Mouse (Mus musculus): ENCODE results near the gene Tmem63c. TPM values are rescaled to one million over a fixed set of nuclear protein-coding genes. Genes with fewer than 3 reads are reported as not detected.
A peak's percentile ranks its signal among the peaks of the same experiment; 100 is the strongest.

Gene Tmem63c
- polyA plus RNA-seq, 1 experiment from 2014 or later: 0.05 TPM

- DNase-seq (ENCODE audit: low spot score): no peak
Observed at GRCm38 (mm10) chr12:87047536-87047935, 26.4 kb downstream of the Tmem63c start.

GRCm38 (mm10) chr12:87052661-87053321 lies 31.7 kb downstream of the Tmem63c start:
- peak; percentile 48 for DNase-seq (ENCODE audit: low spot score)

- DNase-seq (ENCODE audit: low spot score): no peak
Observed at GRCm38 (mm10) chr12:87054873-87055272, 33.7 kb downstream of the Tmem63c start.

- no peak for DNase-seq (ENCODE audit: low spot score)
Observed at GRCm38 (mm10) chr12:87057066-87057465, 35.9 kb downstream of the Tmem63c start.

GRCm38 (mm10) chr12:87065446-87065845 lies 44.3 kb downstream of the Tmem63c start:
- DNase-seq (ENCODE audit: low spot score): no peak

DNA sequence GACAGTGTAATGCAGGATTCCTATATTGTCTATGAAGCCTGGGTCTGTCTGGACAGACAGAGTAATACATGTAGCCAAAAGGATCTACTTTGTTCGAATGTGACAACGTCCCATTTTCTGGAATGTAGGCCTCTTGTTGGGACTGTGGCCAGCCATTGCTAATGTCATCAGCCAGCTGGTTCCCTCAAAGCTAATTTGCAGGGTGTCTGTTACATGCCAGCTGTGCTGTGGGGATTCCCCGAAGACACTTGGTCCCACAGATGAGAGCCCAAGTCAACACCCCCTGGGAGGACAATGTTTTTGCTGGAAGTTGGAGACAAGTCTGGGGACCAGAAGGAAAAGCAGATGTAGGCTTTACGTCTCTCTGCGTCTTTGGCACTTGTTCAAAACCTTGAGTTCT lies 45.3 kb downstream of the Tmem63c start:
- DNase-seq (ENCODE audit: low spot score): no peak

DNA sequence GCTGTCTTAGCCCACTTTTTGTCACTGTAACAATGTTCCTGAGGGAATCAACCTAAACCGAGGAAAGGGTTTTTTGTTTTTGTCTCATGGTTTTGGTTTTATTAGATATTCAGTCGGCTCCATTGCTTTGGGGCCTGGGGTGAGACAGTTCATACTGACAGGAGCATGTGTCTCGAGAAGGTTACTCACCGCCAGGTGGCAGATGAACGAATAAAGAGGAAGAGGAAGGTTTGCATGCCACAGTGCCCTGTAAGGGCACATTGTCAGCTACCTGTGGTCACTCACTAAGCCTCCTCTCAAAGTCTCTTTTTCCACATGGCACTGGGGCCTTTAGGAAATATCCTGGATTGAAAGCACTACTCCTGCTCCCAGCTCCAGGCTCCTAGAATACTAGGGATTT lies 49.4 kb downstream of the Tmem63c start:
- DNase-seq (ENCODE audit: low spot score): no peak

GRCm38 (mm10) chr12:87076610-87077009 lies 55.5 kb downstream of the Tmem63c start:
- no peak for DNase-seq (ENCODE audit: low spot score)

DNA sequence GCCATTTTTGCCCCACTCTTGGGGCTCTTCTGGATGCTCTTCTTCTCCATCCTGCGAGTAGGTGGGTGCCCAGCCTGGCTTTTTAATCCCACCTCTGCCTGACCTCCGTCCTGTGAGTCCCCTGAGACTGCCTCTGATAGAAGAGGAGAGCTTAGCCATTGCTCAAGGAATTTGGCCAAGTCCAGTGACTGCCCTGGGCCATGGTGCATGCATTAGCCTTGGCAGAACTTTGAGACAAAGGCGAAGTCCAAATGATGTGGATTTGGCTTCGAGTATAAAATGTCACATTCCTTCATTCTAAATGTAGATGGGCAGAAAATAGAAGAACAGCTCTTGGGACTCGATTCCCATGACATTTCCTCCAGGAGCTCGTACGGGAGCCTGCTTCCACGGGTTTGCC lies 61.7 kb downstream of the Tmem63c start:
- no peak for DNase-seq (ENCODE audit: low spot score)

DNA sequence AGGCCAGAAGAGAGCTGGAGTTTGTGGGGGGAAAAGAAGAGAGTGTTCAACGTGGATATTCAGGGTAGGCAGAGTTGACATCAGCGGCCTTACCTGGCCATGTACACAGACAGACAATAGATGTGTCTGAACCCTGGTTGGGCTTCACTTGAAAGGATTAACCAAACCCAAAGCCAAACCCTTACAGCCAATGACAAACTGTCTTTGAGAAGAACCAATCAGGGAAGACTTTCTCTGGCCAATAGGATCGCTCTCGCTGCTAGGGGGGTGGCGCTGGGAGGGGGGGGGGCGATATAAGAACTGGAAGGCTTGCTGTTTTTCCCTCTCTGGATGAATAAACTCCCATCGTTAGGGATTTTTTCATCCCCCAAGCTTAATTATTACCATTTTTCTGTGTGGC lies 66.1 kb downstream of the Tmem63c start:
- no peak for DNase-seq (ENCODE audit: low spot score)

DNA sequence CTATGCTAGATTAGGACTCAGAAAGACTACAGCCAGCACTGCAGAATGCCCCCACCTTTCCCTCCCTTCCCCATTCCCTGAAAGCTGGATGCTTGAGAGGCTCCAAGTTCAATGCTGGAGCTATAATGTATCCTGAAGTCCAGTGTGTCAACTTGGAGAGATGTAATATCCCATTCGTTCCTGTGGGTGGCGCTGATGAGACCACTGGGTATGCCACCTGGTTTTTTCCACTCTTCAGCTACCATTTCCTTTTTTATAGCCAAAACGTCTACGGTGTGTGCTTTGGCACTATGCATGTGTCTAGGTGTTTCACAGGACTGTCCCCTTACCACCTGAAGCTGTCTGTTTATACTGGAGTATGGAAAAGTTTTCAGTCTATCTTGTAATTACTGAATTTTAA lies 67.2 kb downstream of the Tmem63c start:
- DNase-seq (ENCODE audit: low spot score): peak; percentile 10

DNA sequence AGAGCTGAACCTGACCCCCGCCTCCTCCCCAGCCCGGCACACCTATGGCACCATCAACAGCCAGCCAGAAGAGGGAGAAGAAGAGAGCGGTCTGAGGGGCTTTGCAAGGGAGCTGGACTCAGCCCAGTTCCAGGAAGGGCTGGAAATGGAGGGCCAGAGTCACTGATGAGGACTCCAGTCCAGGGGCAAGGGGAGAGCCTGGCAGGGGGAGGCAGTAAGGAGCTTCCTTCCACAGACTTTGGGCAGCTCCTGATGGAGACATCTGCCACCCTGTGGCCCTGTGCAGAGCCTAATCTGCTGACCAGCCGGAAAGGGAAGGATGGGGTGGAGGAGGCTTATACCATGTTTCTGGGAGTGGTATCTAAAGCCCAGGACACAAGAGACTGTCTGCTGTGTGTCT lies 68.1 kb downstream of the Tmem63c start:
- no peak for DNase-seq (ENCODE audit: low spot score)

DNA sequence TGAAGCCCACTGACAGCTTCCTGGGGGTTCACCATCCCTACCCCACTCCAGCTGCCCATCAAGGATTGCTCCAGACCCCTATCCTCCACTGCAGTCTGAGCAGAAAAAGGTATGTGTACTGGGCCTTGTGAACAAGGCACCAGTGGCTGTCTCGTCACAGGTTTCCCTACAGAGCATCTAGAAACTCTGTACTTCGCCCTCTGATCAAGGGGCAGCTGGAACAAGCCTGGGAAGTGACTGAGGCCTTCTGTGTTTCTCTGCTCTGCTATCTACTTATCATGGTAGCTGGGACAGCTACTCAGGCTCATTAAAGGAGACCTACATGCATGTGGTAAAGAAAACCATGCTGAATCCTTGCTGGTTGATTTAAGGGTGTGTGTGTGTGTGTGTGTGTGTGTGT lies 68.6 kb downstream of the Tmem63c start:
- no peak for DNase-seq (ENCODE audit: low spot score)

DNA sequence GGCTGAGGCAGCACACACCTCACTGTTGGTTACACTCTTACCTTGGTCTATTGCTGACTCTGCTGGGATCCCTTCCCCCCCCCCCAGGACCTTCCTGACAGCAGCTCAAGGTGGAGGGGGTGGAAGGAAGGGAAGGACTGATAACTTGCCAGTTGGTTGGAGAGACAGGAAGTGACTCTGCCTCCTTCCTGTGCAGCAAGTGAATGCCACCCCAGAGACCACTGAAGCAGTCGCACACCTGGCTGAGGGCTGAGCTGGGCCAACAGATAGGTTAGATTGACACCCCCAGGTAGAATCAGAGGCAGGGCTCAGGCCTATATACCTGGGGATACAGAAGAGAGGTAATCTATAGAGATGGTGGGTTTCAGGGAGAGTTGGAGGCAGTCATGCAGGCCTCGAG lies 70.8 kb downstream of the Tmem63c start:
- DNase-seq (ENCODE audit: low spot score): peak; percentile 2

DNA sequence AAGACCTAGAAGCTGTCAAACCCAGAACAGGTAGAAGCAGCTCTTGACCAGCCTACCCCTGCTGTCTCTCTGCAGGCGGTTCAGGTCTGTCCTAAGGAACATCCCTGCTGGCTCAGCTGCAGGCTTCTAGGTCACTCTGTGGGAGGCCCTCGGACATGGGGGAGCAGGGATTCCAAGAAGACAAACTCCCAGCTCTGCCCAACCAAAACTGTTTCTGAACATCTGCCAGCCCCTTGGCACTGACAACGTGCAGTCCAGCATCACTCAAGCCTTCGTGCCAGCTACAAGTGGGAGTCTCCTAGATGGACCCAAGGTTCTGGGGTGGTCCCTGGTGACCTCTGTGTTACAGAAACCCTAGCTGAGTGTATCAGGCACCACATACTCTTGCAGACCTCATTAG lies 72.1 kb downstream of the Tmem63c start:
- no peak for DNase-seq (ENCODE audit: low spot score)

DNA sequence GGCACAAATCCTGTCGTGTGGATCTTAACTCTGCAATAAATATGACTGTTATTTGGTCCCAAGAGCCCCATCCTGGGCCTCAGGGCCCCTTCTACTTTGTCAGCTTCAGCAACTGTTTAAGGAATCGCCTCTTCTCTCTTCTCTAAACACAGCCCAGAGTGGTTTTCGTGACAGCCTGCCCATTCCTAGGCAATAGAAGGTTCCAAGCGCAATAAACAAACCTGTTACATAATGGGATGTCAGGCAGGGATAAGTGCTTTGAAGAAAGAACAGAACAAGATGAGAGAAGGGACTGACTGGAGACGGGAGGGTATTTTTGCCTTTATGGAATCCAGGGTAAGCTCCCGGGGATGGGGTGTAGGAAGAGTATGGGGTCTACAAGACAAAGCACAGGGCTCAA lies 72.5 kb downstream of the Tmem63c start:
- no peak for DNase-seq (ENCODE audit: low spot score)

- DNase-seq (ENCODE audit: low spot score): no peak
Observed at GRCm38 (mm10) chr12:87100331-87100730, 79.2 kb downstream of the Tmem63c start.

DNA sequence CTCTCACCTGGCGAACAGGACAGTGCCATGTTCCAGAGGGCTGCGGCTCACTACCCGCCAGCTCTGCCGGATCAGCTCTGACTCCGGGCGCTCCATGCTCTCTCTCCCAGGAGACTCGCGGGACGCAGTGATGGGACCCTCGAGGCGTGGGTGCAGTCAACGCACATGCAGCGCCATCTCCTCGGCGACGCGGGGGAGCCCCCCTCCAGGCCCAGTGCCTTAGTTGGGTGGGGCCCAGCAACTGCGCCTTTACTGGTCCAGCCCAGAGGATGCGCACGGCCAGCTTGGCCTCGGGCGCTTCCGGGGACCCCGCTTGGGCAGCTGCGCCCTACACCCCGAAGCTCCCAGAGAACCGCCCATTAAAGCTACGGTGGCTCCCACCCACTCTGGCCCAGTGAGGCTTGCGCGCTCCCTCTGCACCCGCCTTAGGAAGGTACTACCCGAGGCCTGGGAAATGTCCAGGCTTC lies 81.1 kb downstream of the Tmem63c start, which contains the start of gene Ngb:
TSS of gene Ngb (minus strand) at position 375 of the 467 bp plus-strand sequence.
- DNase-seq (ENCODE audit: low spot score): no peak

DNA sequence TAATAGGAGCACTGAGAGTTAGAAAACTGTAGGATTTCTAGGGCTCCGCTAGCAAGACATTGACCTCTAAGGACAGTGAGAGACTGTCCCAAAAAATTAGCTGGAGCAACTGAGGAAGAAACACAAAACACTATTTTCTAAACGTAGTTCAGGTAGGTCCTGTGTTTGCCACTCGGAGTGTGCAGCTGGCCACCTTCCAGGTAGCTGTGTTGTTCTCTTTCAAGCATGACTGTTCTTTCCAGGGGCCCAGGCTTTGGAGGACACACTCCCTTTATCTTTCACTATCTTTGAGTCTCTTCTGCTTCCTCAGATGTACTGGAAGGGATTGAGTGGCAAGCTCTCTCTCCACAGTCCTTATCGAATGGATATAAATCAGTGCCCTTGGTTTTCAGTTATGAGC lies 82.3 kb downstream of the Tmem63c start:
- no peak for DNase-seq (ENCODE audit: low spot score)

- DNase-seq (ENCODE audit: low spot score): no peak
Observed at GRCm38 (mm10) chr12:87104796-87105195, 83.7 kb downstream of the Tmem63c start.

DNA sequence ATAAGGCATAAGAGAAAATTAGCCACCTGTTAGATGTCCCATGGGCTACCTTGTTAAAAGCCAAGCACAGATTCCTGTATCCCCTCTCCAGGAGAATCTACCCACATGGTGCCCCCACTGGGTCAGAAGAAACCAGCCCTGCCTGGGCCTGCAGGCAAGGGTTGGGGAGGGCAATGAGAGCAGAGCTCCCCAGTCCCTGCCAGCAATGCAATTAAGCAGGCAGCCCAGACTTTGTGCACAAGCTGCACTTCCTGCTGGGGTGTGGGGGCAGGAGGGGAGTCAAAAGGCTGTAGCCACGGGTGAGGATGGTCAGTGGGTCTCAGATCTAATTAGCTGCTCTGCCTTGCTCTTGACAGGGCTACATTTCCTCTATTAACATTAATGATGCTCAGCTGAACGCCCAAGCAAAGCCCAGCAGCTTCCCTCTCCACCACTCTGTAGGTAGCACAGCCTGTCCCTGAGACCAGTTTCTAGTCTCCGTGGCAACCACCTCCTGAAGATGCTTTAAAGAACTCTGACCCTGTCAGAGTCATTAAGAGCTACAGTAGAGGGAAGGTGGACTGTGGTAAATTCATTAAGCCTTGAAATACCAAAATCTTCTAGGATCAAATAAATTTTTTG lies 86.3 kb downstream of the Tmem63c start:
- no peak for DNase-seq (ENCODE audit: low spot score)

DNA sequence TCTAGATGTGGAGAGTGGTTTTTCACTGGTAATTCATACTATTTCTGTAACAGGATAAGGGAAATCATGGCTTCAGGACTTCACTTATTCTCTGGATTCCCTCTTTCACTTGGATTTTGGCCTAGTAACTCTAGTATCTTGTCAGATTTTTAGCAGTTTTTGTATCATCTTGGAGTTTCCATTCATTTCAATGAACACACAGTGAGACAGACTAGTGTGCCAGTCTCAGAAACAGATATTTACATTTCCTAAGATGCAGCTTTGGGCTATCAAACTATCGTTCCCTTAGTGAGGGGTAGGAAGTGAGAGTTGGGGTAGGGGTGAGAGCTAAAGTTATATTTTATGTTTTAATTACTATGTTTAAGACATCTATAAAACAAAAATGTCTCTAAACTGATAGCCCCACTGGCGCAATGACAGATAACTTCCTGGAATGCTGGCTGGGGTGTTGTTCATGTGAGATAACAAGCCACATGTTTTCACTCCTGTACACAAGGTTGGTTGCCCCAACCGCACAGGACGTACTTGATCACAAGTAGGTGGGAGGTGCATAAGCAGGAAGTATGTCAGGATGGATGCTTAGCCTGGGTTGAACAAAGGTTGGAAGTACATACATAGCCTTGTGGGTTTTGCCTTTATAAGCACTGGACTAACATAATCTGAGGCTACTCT lies 100.9 kb downstream of the Tmem63c start:
- DNase-seq (ENCODE audit: low spot score): no peak

DNA sequence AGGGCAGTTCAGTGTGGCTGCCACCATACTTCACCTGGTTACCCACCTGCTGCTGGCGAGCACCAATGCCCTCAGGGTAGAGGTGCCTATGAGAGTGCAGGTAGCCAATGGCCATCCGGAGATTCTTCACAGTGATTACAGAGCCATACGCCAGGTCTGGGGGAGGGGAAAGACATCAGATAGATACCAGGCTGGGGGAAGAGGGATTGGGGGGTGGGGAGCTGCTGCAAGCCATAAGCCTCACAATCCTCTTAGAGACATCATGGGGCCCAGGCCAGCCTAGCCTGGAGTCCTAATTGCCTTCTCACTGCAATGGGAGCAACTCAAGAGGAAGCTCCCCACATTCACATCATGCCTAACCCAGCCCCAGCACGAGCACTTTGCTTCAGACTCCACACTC lies 106.1 kb downstream of the Tmem63c start:
- no peak for DNase-seq (ENCODE audit: low spot score)
